Mouse (Mus musculus): ENCODE data around the gene Rab37.
A peak's percentile ranks its signal among the peaks of the same experiment; 100 is the strongest.

Rab37 gene

DNA sequence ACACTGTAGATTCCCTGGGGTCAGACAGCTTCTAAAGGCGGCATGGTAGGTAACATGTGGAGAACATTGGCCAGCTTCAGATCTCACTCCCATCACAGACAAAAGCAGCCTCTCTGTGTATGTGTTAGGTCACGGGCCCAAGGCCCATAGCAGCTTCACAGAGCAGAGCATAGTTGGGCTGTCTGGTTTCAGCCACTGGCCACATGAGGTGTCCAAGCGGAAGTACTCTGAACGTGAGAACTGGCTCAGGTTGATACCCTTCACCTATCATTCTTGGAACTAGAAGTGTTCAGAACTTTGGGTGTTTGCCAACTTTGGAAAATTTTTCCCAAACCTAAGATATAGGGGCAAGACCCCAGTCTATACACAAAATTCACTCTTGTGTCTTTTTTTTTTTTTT, 78.2 kb downstream of the Rab37 start:
- DNase-seq, result no peak

DNA sequence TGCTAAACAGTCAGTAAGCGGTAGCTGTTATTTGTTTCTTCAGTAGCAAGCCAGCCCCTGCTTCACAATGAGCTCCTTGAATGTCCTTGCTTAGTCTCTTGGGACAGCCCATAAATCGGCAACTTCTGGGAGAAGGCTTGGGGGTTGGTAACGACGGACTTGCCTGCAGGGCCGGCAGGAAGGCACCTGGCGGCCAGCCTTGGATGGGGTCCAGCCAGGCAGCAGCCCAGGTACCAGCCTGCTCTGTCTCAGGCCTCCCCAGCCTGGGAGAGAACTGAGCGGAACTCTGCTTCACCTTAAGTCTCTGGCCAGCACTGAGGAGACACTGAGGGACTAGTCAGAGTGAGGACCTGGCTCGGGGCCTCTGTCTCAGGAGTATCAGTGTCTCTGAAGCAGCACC, 79.9 kb downstream of the Rab37 start:
- no peak for DNase-seq

DNA sequence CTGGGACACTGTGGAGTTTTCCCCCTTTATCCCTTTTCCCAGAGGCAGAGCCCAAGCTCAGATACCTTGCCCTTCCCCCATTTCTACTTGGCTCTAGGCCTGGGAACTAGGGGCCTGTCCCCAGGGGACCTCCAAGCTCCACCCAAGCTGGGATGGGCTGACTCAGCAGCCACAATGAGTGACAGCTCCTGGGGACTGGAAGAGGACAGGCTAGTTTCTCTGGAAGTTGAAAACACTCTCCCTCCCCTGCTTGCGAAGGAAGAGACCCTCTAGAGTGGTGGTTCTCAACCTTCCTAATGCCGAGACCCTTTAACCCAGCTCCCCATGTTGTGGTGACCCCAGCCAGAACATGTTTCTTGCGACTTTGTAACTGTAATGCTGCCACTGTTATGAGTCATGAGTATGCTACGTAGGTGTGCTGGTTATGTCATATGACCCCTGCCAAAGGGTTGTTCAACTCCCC, 81.6 kb downstream of the Rab37 start:
- DNase-seq, result no peak

DNA sequence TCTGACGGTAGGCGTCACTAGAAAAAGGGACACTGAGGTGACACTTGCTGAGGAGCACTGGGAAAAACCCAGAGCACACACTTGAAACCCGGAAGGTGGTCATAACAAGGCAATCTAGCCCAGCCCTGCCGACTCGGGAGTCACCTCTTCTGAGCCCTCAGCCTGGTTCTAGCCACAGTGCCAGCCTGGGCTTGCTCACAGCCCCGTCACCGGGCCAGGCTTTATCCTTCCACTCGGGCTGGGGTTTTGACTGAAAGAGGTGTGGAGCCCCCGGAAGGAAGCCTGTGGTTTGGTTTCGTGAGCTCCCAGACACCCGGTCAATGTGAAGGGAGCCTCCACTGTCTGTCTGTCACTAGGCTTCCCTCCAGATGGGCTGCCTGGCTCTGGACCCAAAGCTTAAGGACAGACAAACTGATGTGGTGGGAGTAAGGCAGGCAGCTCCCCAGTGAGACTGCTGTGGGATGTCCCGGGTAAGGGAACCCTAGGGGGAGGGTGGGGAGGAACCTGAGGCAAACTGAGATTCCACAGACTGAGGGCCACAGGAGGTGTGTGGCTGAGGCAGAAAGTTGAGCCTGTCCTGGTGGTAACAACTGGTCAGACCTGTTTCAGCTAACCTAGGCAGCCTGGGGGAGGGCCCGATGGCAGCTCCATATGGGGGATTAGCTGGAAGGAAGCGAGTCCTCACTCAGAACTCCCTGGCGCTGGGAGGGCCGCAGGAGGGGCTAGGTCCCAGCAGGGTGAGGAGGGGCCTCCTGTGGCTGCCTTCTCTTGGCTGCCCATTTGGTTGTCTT, 82.5 kb downstream of the Rab37 start:
- no peak for DNase-seq

DNA sequence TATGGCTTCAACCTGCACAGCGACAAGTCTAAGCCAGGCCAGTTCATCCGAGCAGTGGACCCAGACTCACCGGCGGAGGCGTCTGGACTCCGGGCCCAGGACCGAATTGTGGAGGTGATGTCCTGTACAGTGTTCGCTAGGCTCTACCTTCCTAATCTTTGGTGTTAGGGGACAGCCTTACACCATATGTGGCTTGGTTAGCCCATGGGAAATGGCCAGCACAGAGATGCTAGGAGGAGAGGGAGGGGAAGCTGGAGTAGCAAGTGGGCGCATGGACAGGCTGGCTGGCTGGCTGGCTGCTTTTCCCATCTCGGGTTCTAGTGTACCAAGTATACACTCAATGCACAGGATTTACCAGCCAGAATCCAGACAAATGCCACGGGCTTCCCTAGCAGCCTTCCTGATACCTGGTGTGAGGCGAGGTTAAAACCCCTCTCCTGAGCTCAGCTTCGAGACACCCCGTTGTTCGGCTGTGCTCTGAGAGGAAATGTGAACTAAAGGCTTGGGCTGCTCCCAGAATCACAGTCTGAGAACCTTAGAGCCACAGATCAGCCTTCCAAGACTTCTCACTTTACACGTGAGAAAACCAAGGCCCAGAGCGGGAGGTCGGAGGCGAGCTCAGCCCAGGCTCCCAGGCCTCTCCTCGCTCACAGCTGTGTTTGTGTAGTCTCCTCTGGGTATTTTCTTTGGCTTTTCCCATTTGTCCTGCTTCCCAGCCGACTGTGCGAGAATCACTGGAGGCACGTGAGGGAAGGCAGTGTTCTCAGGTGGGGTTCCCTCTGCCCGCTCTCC, 85.4 kb downstream of the Rab37 start:
- no peak for DNase-seq

DNA sequence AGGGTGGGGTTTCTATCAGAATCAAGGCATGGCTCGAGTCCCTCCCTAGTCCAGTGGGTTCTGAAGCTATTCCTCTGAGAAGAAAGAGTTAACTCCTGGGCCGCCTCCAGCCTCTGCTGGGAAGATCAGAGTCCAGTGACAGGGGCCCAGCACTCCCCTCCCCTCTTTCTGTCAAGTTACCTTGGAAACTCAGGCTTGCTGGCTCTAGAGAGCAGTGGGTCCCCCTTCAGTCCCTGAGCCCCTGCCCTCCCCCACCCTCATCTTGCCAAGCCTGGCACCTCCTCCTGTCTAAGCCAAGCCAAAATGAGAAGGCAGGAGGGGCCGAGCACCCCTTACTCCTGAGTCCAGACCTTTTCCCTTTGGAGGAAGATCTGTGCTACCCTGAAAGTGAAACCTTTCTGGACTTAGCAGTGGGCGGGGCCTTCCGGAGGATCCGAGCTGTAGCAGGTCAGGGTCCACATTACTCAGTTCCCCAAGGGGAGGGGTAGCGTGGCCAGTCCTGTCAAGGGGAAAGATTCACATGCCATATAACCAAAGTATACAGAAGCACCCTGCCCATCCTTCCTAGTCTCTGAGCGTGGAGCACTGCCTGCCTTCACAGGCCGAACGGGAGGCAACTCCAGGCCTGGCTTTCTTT, 86.4 kb downstream of the Rab37 start:
- no peak for DNase-seq

DNA sequence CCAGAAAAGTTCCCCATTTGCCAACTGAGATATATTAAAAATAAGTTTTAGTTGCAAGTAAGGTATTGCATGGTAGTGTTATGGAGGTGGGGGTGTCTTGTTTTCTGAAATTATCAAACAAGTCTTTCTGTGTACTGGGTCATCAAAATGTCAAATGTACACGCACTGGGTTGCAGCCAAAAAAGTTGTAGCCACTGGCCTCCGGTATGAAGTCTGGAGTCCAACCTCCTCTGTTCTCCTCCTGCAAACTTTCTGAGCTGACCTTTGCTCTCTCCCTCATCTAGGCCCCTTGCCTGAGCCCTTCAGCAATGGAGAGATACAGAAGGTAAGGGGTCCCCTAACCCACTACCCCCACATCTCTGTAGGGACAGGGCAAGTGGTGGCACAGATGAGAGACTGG, 87.5 kb downstream of the Rab37 start:
- DNase-seq, result no peak

DNA sequence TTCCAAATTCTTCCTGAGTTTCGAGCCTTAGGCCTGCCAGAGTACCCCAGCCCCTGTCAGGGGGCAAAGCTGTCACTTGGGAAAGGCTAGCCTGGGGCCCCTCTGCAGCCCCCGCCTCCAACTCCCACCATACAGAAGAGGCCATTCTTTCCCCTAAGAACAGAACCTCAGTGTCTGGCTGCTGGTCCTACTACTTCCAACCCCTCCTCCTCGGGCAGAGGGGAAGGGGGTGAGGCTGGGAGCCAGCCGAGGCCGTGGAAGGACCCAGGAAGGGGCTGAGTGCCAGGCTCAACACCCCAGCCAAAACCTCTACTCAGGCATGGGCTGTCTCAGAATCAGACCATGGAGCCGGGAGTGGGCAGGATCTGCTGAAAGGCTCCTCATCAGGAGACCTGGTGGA, 88.0 kb downstream of the Rab37 start:
- DNase-seq, result no peak

DNA sequence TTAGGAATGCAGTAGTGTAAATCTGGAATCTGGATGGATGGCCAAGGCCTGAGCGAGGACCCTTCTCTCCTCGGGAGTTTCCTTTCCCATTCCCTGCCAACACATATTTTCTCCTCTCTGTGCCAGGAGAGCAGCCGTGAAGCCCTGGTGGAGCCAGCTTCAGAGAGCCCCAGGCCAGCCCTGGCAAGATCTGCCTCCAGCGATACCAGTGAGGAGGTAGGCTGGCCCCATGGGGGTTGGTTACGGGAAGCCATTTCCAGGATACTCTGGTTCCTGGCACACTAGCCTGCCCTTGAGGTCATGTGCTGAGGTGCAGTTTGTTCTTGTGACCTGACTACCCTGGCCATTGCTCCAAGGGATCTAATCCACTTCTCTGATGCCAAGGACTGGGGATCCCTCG, 88.7 kb downstream of the Rab37 start:
- no peak for DNase-seq

DNA sequence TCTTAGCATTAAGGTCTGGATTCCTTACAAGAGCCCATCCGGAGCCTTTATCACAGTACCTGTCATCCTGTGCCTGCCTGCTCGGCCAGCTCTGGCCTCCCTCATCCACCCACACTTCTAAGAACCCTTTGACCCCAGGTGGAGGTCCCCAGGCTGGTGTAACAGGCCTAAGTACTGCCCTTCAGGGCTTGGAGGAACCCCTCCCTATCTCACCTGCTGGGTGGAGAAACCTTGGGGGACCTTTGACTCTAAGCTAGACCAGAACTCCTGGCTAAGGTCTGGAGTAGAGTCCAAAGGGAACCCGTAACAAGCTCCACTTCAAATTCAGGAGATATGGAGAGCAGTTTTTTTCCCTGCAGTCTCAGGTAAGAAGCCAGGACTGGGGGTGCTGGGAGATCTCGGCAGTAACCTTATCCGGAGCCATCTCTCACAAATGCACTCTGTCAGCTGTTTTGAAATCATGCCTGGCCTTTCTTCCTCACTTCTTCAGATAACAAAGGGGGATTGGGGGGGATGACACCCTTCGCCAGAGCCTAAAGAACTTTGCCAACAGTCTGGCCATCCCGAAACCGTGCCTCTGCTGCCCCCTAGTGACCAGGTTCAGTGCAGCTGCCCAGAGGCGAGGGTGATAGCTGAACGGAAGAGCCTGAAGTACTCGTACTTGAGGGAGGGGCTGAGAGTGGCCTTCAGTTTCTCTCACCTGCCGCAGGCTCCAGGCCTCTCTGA, 90.8 kb downstream of the Rab37 start:
- peak; percentile 85 for DNase-seq

DNA sequence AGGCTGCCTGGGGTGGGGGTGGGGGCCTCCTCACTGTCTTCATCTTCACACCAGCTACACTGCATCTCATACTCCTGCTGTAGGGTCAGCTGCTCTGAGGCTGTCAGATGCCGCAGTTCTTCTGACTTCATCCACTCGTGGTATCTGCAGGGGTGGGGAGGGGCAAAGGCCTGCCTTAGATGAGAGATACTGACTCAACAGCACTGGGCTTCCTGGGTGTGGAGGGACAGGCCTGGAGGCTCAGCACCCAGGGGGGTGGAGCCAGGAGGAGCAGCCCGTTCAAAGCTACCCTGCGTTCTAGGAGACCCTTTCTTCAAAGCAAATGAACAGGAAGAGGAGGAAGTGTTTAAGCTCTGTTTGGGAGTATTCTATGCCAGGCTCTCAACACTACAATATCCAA, 93.7 kb downstream of the Rab37 start:
- no peak for DNase-seq

DNA sequence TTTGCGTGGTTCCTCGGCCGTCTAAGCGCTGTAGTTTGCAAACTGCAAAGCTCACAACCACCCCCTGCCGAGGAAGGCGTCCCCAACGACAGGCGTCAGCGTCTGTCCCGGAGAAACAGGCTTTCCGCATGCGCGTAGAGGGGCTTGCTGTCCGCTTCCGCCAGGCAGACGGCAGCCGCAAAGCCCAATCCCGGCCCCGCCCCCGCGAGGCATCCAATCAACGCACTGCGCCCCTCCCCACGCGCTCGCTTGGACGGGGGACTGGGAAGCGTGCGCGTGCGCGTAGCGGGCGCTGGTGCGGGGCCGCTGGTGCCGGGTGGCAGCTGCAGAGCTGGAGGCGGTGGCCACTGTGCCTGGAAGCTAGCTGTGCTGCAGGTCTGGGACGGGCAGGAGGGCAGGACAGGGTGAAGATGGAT, 96.0 kb downstream of the Rab37 start, which contains the start of gene Tmem104:
Tmem104 (plus strand) TSS at position 264 of the 416 bp plus-strand sequence.
- peak; percentile 99 for DNase-seq

DNA sequence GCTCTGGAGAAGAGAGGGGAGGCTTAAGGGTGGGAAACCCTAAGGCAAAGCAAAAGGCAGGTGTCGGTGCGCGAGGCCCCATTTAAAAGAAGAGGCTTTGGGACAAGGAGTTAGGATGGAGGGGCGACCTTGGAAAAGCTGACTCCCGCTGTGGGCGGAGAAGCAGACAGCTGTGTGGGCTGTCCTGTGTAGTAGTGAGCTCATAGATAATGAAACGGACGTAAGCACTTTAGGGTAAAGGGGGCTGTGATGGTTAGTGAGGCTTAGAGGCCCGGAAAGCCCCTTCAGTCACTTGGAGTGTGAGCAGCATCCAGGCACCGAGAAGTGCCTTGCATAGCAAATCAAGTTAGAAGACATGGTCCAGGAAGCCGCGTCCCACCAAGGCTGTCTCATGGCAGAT, 96.5 kb downstream of the Rab37 start, which contains the start of gene Nat9:
Nat9 (minus strand) TSS at position 167 of the 400 bp plus-strand sequence.
- no peak for DNase-seq

DNA sequence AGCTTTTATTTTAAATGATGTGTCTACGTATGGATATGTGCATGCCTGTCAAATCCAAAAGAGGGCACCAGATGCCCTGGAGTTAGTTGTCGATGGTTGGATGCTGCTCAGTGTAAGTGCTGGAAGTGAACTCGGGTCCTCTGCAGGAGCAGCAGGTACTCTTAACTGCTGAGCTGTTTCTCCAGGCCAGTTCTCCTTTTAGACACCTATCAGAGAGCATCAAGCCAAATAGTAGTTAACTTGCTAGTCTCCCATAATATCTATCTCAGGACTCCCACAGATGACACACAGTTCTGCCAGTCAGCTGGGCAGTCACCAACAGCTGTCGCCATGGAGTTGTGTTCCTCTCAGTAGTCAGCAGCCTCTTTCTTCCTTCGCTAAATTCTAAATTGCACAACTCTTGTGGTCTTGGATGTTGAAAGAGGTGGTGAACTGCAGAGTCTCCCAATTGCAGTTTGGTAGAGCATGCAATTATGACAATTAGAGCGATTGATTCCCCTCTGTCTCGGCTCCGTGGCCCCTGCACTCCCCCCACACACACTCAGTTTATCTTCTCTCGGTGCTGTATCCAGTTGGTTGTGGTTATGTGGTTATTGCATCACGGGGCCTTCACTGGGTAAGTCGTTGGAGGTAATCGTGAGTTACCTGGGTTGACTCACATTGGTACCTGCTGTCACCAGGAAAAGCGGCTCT, 97.5 kb downstream of the Rab37 start:
- no peak for DNase-seq

DNA sequence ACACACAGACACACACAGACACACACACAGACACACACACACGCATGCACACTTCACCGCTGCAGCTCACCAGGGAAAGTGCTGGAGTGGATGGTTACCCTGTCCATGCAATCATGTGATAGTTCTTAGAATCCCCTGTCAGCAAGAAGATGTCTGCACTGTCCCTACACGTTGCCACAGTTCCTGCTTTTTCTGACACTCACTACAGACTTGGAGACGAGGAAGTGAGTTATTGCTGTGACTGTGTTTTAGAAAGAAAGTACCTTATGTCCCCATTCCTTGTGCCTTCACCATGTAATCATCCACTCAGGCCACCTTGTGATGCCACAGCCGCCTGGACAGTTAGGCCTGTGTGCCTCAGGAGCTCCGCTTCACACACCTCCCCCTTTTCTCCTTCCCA, 98.1 kb downstream of the Rab37 start:
- no peak for DNase-seq

DNA sequence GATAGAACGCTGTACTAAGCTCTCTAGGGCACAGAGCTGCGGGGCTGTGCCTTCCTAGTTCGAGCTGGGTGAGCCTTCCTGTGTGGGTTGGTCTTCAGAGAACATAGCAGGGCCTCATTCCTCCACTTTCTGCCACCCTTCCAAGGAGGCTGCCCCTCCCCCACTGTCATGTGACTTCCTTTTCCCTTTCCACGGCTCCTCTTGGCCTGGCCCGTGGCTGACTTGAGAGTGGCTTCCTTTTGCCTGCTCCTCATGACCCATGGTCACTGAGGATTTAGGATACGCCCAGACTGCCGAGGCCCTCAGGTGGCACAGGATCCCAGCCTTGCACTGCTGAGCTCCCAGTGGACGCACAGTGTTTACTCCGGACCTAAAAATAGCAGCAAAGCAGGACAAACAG, 100.9 kb downstream of the Rab37 start:
- DNase-seq, result no peak

DNA sequence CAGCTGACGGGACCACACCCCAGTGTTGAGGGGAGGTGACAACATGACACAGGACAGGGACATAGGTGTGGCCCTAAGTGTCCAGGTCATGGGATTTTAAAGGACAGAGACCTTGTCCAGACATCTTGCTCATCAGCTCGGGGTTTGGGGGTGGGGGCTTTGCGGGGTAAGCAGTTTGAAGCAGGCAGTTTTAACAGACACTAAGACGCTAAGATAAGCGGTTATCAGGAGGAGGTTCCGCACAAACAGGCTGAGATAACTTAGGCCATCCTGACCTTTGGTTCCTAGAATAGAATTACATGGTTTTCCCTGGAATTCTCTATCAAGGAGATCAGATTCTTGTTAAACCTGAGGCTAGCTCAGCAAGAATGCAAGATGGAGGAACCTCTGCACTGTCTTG, 103.5 kb downstream of the Rab37 start:
- DNase-seq, result no peak

DNA sequence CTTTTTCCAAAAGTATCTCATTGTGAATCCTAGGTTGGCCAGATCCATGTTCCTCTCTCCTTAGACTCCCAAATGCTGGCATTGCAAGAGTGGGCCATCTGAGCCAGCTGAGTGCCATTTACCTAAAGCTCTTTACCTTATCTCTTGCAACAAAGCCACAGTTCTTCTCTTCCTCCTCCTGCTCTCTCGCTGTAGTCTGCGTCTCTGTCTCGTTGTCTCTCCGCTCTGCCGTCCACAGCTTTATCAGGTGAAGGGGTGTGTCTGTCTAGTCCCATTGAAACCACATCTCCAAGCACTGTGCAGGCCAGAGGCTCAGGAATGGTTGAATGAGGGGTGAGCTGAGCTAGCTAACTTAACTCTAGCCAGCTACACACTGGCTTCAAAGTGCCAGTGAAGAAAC, 104.7 kb downstream of the Rab37 start:
- no peak for DNase-seq

DNA sequence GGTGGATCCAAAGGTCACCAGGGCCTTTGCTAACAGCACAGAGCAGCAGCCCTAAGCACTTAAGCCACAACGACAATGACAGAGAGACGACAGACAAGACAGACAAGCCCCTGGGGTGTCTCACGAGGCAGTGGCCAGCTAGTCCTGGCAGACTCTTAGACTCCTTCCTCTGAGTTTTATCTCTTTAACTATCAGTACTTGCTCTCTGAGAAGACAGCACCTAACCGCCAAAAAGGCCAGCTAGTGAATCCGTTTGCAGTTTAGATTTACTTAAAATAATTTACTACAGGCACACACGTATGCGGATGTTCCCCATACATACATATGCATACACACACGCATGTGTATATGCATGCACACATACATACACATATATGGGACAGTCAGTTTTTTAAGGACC, 106.3 kb downstream of the Rab37 start:
- no peak for DNase-seq

DNA sequence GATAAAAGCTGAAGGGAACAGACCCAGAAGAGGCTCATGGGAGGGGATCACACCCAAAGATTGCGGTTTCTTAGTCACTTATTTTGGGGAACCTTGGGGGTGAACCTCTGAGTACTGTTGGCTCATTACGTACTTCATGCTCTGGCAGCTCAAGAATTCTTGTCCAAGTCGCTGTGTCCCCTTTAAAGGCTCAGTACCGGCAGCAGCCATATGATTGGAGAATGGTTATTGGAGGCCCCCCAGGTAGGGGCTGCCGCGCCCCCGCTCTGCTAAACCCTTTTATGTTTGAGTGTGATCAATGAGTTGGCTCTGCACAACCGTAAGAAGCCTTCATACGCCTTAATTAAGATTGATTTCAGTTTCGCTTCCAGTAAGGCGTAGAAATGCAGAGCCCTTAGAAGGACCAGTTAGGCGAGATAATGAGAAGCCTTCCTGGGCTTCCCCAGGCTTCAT, 107.7 kb downstream of the Rab37 start:
- DNase-seq, result no peak

DNA sequence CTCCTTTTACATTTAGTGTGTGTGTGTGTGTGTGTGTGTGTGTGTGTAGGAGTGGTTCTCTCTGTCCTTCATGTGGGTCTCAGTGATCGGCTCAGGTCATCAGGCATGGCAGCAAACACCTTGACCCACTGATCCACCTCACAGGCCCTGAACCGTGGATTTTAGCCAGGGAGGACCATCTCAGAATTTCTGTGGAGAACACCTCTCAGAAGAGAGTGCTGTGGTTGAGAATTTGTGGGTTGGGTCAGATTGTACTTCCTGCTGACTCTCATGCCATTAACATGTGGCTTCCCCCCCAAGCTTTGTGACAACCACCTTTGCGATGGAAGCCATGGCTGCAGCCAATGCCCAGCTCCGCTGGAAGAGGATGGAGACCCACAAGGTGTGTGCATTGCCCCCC, 109.3 kb downstream of the Rab37 start:
- peak; percentile 54 for DNase-seq

DNA sequence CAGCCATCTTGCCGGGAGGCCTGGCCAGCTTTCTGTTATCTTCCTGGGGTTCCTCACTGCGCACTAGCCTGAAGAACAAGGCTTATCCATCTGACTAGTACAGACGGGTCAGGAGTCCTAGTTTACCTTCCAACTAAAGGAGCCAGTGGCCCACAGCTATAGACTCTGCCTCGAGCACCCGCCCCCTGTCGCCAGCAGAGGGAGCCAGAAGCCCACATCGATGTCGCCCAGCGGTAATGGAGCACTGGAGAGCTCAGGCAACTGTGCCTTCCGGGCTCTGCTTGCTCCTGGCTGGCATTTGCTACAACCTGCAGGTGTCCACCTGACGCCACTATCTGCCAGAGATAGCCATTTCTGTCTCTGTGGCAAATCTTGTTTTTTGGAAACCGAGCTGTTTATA, 111.1 kb downstream of the Rab37 start:
- DNase-seq, result peak; percentile 97

All from cerebellum, adult 9-10 months (tissue).